Mouse (Mus musculus): ENCODE measurements around the gene Ric1.

DNA sequence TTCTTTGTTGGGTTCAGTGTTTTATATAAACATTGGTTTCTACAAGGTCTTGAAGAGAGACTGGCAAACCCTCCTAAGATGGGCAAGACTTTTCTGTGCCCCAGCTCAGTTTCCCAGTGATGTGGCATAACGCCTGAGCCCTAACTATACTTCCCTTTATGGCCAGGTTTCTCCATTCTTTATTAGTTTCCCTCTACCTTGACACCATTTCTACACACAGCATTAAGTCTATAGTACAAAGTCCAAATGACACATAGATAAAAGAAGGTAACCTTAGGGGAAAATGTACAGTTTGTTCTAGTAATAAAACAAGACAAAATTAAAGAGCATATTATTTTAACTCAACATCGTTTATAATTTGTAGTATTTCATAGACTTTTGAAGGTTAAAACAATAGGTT lies 60.4 kb downstream of the Ric1 start:
- no peak for TF ChIP-seq POLR2A (IDR thresholded peaks at IDR 0.05; ENCODE audit: insufficient read depth, low read length)
- no peak for TF ChIP-seq CTCF (IDR thresholded peaks at IDR 0.05; ENCODE audit: low read depth, low read length)

Data from ES-Bruce4 (cell line).